Mouse (Mus musculus) lung, adult 2 months (tissue): Measurements from ENCODE around the gene Med27.

Experiments
- CTCF ChIP-seq: fragments of 200-500 bp; IDR thresholded peaks from 2 replicates; pipeline ENCODE4 v1.5.1; 2011; ENCODE audit warnings: mild to moderate bottlenecking, low read length, control low read depth; ENCODE audit not compliant: insufficient read depth
- POLR2A ChIP-seq: fragments of 200-500 bp; IDR thresholded peaks from 2 replicates; pipeline ENCODE4 v1.6.1; 2011; ENCODE audit warnings: low read depth, mild to moderate bottlenecking, control low read depth, low read length, borderline replicate concordance; ENCODE audit errors: extremely low read depth

DNA sequence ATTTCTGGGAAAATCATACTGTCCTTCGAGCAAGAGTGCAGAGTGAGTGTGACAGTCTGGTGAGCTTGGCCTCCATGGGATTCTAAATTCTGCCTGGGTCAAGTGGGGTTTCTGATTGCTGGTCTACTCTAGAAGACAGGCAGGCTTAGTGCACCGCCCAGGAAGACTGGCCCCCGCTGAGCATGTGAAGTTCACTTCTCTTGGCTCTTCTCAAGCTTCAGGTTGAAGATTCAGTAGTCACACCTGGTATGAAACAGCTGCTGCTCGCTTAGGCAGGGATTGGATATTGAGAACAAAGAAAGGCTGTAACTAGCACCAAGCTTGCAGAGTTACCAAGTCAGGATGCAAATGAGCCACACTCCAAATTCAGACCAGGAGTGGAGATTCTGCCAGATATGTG lies 154.8 kb downstream of the Med27 start:
- TF ChIP-seq CTCF (no peak), POLR2A (no peak)
